Mouse (Mus musculus) gastrocnemius, adult 2 months (tissue): ENCODE measurements around the gene Ephb4. TPM values are rescaled to one million over a fixed set of nuclear protein-coding genes. Genes with fewer than 3 reads are reported as not detected.

Experiments used
- DNase-seq: peaks from one replicate; pipeline ENCODE4 v3.0.0; 2022
- H3K27ac ChIP-seq: fragments of 200-600 bp; 2 replicates; pipeline ENCODE4 v1.8.1; 2022; ENCODE audit warnings: mild to moderate bottlenecking
- H3K4me3 ChIP-seq: fragments of 200-600 bp; 2 replicates; pipeline ENCODE4 v1.8.1; 2022; ENCODE audit warnings: mild to moderate bottlenecking, moderate library complexity
- CTCF ChIP-seq: fragments of 200-600 bp; IDR thresholded peaks from 2 replicates; pipeline ENCODE4 v1.8.1; 2022; ENCODE audit warnings: antibody characterized with exemption, mild to moderate bottlenecking, moderate library complexity
- intact Hi-C: fragments of 180-260 bp; cut with DNase I; formaldehyde crosslinking; loops from one replicate; pipeline ENCODE4 v1.15.1; 2025
- long read RNA-seq, 2 experiments: library from polyadenylated mRNA; stranded (forward); transcript quantifications; one replicate each; pipeline ENCODE4 v2.0.0; 2021
- total RNA-seq, 2 experiments: library from RNA; stranded (reverse); gene quantifications; 2 replicates each; pipeline ENCODE4 v1.2.3; 2021

Gene Ephb4
- total RNA-seq, result 10 to 100 TPM; 12.5 to 15.5 TPM
- long read RNA-seq, experiment 1, full-length matches to known transcripts, result 22 of 27 reads
- long read RNA-seq, experiment 1, partial matches to known transcripts, result 3 of 27 reads
- long read RNA-seq, experiment 1, other reads (novel, unspliced or antisense), result 2 of 27 reads
- long read RNA-seq, experiment 2, full-length matches to known transcripts, result 18 of 24 reads
- long read RNA-seq, experiment 2, partial matches to known transcripts, result 2 of 24 reads
- long read RNA-seq, experiment 2, other reads (novel, unspliced or antisense), result 4 of 24 reads

- peak; percentile 94 for DNase-seq
- peak within 1 kb of the TSS; percentile 93 for H3K27ac ChIP-seq
- intact Hi-C loops, result loop anchor here (10.0 kb wide), 1 partner anchor 435 kb away; the partner anchor contains the start of genes Mepce and Zcwpw1
- H3K4me3 ChIP-seq, result peak within 1 kb of the TSS; percentile 97
- TF ChIP-seq CTCF, result no peak
Observed at GRCm38 (mm10) chr5:137349384-137350204, at the start of gene Ephb4. Gene Ephb4, plus strand, starts transcription at chr5:137350109.

DNA sequence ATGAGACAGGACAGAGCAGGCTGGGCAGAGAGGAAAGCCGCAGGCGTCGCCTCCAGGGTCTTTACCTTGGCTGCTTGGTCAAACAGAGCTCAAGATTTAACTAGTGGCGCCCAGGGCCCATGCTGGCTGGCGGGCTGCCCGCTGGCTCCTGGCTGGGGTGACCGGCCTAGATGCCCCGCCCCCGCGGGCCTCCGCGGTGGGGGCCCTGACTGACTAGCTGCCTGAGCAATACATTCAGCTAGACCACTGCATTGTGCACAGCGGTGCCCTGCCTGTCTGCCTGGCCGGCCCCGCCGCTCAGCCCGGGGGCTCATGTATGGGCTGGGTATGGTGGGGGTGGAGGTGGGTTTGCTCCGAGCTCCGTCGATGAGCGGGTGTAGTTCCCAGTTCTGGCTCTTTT, 48.7 kb upstream of the Ephb4 start:
- intact Hi-C loops, result no loop called here
- TF ChIP-seq CTCF, result no peak
- H3K27ac ChIP-seq, result no peak overlapping the region
- no peak overlapping the region for H3K4me3 ChIP-seq
- DNase-seq, result no peak

- DNase-seq, result no peak
- TF ChIP-seq CTCF, result no peak
- H3K4me3 ChIP-seq, result no peak overlapping the region
- intact Hi-C loops, result no loop called here
- no peak overlapping the region for H3K27ac ChIP-seq
Observed at GRCm38 (mm10) chr5:137303609-137304008, 46.3 kb upstream of the Ephb4 start.

- DNase-seq, result no peak
- Histone ChIP-seq H3K4me3 (no peak overlapping the region), H3K27ac (no peak overlapping the region)
- TF ChIP-seq CTCF, result no peak
- intact Hi-C loops, result no loop called here
Observed at GRCm38 (mm10) chr5:137304165-137304564, 45.7 kb upstream of the Ephb4 start.

- intact Hi-C loops, result loop anchor here (5.0 kb wide), 1 partner anchor 197 kb away; the partner anchor contains the start of gene Pop7
- TF ChIP-seq CTCF, result no peak
- 0 out of 2 replicates have a peak overlapping the region, but pooled peaks have one; percentile 24 for H3K27ac ChIP-seq
- no peak for DNase-seq
- no peak overlapping the region for H3K4me3 ChIP-seq
Observed at GRCm38 (mm10) chr5:137304816-137305215, 45.1 kb upstream of the Ephb4 start.

- Histone ChIP-seq H3K4me3 (peak overlapping the region; percentile 97), H3K27ac (peak overlapping the region; percentile 95; the same call in 1 of the 2 replicates)
- no peak for DNase-seq
- no peak for TF ChIP-seq CTCF
- intact Hi-C loops, result loop anchor here (2.0 to 5.0 kb wide), 2 partner anchors 13 to 196 kb away; partner anchors contain the start of gene Pop7
Observed at GRCm38 (mm10) chr5:137305822-137306221, 44.1 kb upstream of the Ephb4 start.

- no peak for TF ChIP-seq CTCF
- intact Hi-C loops, result loop anchor here (2.0 to 5.0 kb wide), 2 partner anchors 14 to 196 kb away; partner anchors contain the start of gene Pop7
Observed at GRCm38 (mm10) chr5:137306439-137307005, 43.4 kb upstream of the Ephb4 start.

DNA sequence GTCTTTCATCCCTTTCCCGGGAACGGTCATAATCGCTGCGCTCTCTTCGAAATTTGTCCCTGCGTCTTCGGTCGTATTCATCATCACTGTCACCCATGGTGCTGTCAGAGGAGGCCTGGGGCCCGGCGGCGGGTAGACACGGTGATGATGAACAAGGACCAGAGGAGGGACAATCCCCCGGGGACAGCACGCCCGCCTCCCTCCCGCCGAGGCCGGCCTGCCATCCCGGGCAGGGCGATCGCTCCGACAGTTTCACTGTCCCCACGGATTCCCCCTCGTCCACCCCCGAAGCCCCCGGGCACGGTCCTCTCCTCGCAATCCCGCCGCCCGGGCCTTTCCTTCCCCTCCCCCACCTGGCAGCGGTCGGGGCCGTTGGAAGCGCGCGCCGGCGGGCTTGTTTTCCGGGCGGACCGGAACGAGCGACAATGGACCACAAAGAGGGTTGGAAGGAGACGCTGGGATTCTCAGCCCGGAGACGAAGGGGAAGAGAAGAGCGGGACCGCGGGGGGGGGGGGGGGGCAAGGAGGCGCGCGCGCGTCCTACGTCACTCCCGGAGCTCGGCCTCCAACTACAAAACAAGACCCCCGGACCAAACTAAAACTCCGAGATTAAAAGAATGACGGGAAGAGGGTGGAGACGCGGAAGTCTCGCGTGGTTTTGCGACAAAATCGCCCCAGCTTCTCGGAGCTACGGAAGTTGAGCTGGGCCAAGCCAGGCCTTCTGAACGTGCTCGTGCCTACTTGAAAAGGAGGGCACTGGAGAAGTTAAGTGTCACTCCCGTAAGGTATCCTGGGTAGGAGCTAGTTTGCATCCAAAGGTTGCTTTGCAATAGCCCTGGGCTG, 42.6 kb upstream of the Ephb4 start, which contains the start of gene Srrt:
Gene Srrt, minus strand, starts transcription at position 604 of the 842 bp plus-strand sequence.
- H3K4me3 ChIP-seq, result peak within 1 kb of the TSS; percentile 97
- TF ChIP-seq CTCF, result no peak
- intact Hi-C loops, result loop anchor here (2.0 to 5.0 kb wide), 2 partner anchors 14 to 195 kb away; partner anchors contain the start of gene Pop7
- DNase-seq, result peak; percentile 93
- H3K27ac ChIP-seq, result peak within 1 kb of the TSS; percentile 95

More at GRCm38 (mm10) chr5:137306439-137307005, 43.4 kb upstream of the Ephb4 start:
- peak overlapping the region; percentile 95 for H3K27ac ChIP-seq
- DNase-seq, result no peak
- H3K4me3 ChIP-seq, result peak overlapping the region; percentile 97

DNA sequence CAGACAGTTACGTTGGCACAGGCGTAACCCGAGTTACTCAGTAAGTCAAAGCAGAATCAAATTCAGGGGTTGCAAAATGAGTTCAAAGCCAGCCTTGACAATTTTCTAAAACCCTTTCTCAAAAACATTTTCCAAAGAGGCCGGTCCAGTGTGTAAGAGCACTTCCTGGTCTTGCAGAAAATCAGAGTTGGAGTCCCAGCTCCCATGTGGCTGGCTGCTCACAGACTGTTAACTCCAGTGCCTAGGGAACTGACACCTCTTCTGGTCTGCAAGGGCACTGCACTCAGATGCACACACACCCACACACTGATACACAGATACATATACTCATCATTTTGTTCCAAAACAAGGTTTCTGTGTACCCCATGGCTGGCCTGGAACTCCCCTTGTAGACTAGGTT, 41.6 kb upstream of the Ephb4 start:
- intact Hi-C loops, result loop anchor here (5.0 kb wide), 1 partner anchor 194 kb away; the partner anchor contains the start of gene Pop7
- peak overlapping the region; percentile 97 for H3K4me3 ChIP-seq
- no peak for TF ChIP-seq CTCF
- H3K27ac ChIP-seq, result peak overlapping the region; percentile 95
- no peak for DNase-seq

DNA sequence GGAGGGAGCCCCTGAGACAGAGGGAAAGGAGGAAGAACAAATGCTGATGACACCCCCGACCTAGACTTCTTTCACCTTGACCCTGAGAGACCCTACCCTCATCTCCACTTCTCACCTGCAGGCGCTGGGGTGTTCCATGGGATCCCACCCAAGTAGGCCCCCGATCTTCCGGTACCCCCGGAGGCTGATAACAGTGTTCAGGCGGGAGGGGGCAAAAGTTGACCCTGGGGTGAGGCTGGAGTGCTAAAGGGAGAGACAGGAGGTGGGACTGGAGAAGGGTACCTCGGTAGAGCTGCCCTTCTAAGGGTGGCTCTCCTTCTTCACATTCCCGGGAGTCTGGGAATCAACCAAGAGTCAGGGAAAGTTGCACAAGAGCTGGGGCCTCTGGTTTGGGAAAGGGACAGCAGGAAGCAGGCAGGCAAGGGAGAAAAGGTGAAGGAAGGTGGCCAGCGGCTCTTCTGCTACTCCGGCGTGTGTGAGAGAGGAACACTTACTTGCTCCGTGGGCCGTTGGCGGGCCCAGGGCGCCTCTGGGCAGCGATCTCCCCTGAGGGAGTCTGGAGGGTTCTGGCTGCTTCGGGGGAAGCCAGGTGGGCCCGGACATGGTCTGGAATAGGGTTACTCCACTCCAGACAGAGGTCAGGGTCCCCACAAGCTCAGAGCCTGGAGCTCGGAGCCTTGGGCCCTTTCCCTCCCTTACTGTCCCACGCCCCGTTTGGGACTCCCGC, 36.3 kb upstream of the Ephb4 start:
- Histone ChIP-seq H3K4me3 (peak overlapping the region; percentile 83), H3K27ac (peak overlapping the region; percentile 91)
- intact Hi-C loops, result no loop called here
- no peak for TF ChIP-seq CTCF
- DNase-seq, result no peak
